Mouse (Mus musculus) kidney, embryonic 15.5 days (tissue): Measurements from ENCODE around the gene Tmod4. TPM values are rescaled to one million over a fixed set of nuclear protein-coding genes. Genes with fewer than 3 reads are reported as not detected.

Experiments
- microRNA-seq: library from miRNA; unstranded; fragments of <30 nt; microRNA quantifications from one replicate; pipeline ENCODE4, GENCODE M21; 2016
- polyA plus RNA-seq: library from polyadenylated mRNA; unstranded; fragments of >200 nt; fragmentation: Nextera tagmentation; extraction: Ambion mirVana; gene quantifications from 2 replicates; pipeline ENCODE4 v1.2.1, GENCODE M21; 2015

The Tmod4 gene
- polyA plus RNA-seq, 1 experiment from 2014 or later, result 0.93 TPM

Small RNA genes within 50 kb of the gene (microRNA-seq; reads per million reads assigned to microRNA genes)
- gene Mir8099-1, result not detected

Other genes starting within 250 kb of the Tmod4 start
- 340 and 342 TPM in 2 replicates for gene Psmb4, start 237.5 kb upstream of the Tmod4 start, polyA plus RNA-seq
- gene Selenbp1, start 191.4 kb upstream of the Tmod4 start, polyA plus RNA-seq, result 60.6 and 62.4 TPM in 2 replicates
- gene Rfx5, start 170.4 kb upstream of the Tmod4 start, polyA plus RNA-seq, result 8.9 and 10.8 TPM in 2 replicates
- gene Pi4kb, start 149.7 kb upstream of the Tmod4 start, polyA plus RNA-seq, result 21.4 and 27.5 TPM in 2 replicates
- 28.6 and 32.4 TPM in 2 replicates for gene Zfp687, start 109.0 kb upstream of the Tmod4 start, polyA plus RNA-seq
- 248 and 271 TPM in 2 replicates for gene Psmd4, start 81.9 kb upstream of the Tmod4 start, polyA plus RNA-seq
- gene Pip5k1a, start 17.5 kb upstream of the Tmod4 start, polyA plus RNA-seq, result 19.9 and 20.8 TPM in 2 replicates
- gene Vps72, start 13.5 kb upstream of the Tmod4 start, polyA plus RNA-seq, result 168 and 184 TPM in 2 replicates
- gene Scnm1, start 9.5 kb downstream of the Tmod4 start, polyA plus RNA-seq, result 67.7 and 71.6 TPM in 2 replicates
- gene Lysmd1, start 9.6 kb downstream of the Tmod4 start, polyA plus RNA-seq, result 14.5 and 15.5 TPM in 2 replicates
- gene Tnfaip8l2, start 17.9 kb downstream of the Tmod4 start, polyA plus RNA-seq, result 2.7 and 2.9 TPM in 2 replicates
- gene Sema6c, start 36.0 kb downstream of the Tmod4 start, polyA plus RNA-seq, result 3.9 and 4.5 TPM in 2 replicates
- 10.0 and 10.6 TPM in 2 replicates for gene Gabpb2, start 93.4 kb downstream of the Tmod4 start, polyA plus RNA-seq
- gene Cdc42se1, start 104.3 kb downstream of the Tmod4 start, polyA plus RNA-seq, result 87.4 and 92.0 TPM in 2 replicates
- gene Mllt11, start 107.7 kb downstream of the Tmod4 start, polyA plus RNA-seq, result 12.9 and 16.0 TPM in 2 replicates
- gene Gm128, start 117.1 kb downstream of the Tmod4 start, polyA plus RNA-seq, result 0.50 and 0.53 TPM in 2 replicates
- gene Bnipl, start 126.7 kb downstream of the Tmod4 start, polyA plus RNA-seq, result 1.2 and 1.4 TPM in 2 replicates
- gene Mindy1, start 156.9 kb downstream of the Tmod4 start, polyA plus RNA-seq, result 39.2 and 46.2 TPM in 2 replicates
- 21.6 and 22.5 TPM in 2 replicates for gene Prune1, start 157.6 kb downstream of the Tmod4 start, polyA plus RNA-seq
- gene Anxa9, start 182.7 kb downstream of the Tmod4 start, polyA plus RNA-seq, result 6.2 and 6.5 TPM in 2 replicates
- gene Cers2, start 190.3 kb downstream of the Tmod4 start, polyA plus RNA-seq, result 169 and 181 TPM in 2 replicates
- 42.6 and 45.2 TPM in 2 replicates for gene Setdb1, start 232.7 kb downstream of the Tmod4 start, polyA plus RNA-seq